Mouse (Mus musculus): ENCODE results near the gene Gm11115.

Gm11115 gene

GRCm38 (mm10) chr5:88153999-88154398, at the start of gene Gm11115:
TSS of gene Gm11115 (minus strand) at chr5:88154099.
- no peak for DNase-seq (ENCODE audit: low spot score in 2 of 2)

- DNase-seq (ENCODE audit: low spot score in 2 of 2) = no peak
Measured at GRCm38 (mm10) chr5:88111430-88111829, 42.5 kb downstream of the Gm11115 start, which contains the start of gene Gm11116. TSS of gene Gm11116 (minus strand) at chr5:88111530.
